Comparison of ENCODE assay signal across 8 mouse cellular contexts in genomic region chr11:75167643-75168589, GRCm38 (mm10). TPM values are rescaled to one million over a fixed set of nuclear protein-coding genes. Genes with fewer than 3 reads are reported as not detected.
DNase-seq lines count a peak whose midpoint lies in the region; ATAC-seq and TF ChIP-seq lines count a peak whose summit lies in the region.

No protein-coding gene starts in this region.

- peak overlapping the region; percentile 56 for H3K4me3 ChIP-seq in kidney, adult 2 months (ENCODE audit: insufficient read depth, low read depth, low read length)
- H3K4me3 ChIP-seq in heart, embryonic 10.5 days = peak overlapping the region; percentile 72
- H3K4me3 ChIP-seq in kidney, postnatal 0 days (replicated peaks; ENCODE audit: low read depth, low read length) = peak overlapping the region; percentile 63

- peak overlapping the region; percentile 70 for H3K9ac ChIP-seq in kidney, postnatal 0 days (ENCODE audit: low read depth, low read length)

- H3K36me3 ChIP-seq in kidney, adult 2 months (ENCODE audit: control insufficient read depth, insufficient read depth, low read length) = no peaks in the 10 kb centered on the region
- peaks cover 20% of the 10 kb centered on the region for H3K36me3 ChIP-seq in heart, embryonic 10.5 days
- peaks cover 17% of the 10 kb centered on the region; the same call in 1 of the 2 replicates for H3K36me3 ChIP-seq in kidney, postnatal 0 days (ENCODE audit: insufficient read depth, low read length)

- no peak for TF ChIP-seq POLR2A in kidney, adult 2 months (IDR thresholded peaks at IDR 0.05; ENCODE audit: low read depth, low read length)

- no peaks in the 10 kb centered on the region for H3K27me3 ChIP-seq in kidney, adult 2 months (replicated peaks; ENCODE audit: control insufficient read depth, insufficient read depth, low read length)
- H3K27me3 ChIP-seq in heart, embryonic 10.5 days (ENCODE audit: insufficient read depth, poor library complexity, severe bottlenecking) = peaks cover 100% of the 10 kb centered on the region
- peaks cover 7% of the 10 kb centered on the region; the same call in 1 of the 2 replicates for H3K27me3 ChIP-seq in kidney, postnatal 0 days (ENCODE audit: insufficient read depth, low read length)

- H3K4me1 ChIP-seq in kidney, adult 2 months (ENCODE audit: control insufficient read depth, insufficient read depth, low read length) = peaks cover 9% of the 10 kb centered on the region; the same call in 1 of the 2 replicates
- H3K4me1 ChIP-seq in heart, embryonic 10.5 days = peaks cover 81% of the 10 kb centered on the region
- peaks cover 38% of the 10 kb centered on the region for H3K4me1 ChIP-seq in kidney, postnatal 0 days (replicated peaks; ENCODE audit: insufficient read depth, low read length)

- ATAC-seq in kidney, postnatal 0 days (replicated peaks; ENCODE audit: low FRiP score, low read depth) = no peak

- 23% methylated on average over 56 of the region's 63 CpGs for WGBS in kidney, adult 2 months
- WGBS in heart, embryonic 10.5 days = 3% methylated on average over 52 of the region's 63 CpGs
- WGBS in kidney, postnatal 0 days = 4% methylated on average over 58 of the region's 63 CpGs

- no peak for TF ChIP-seq CTCF in kidney, adult 2 months (conservative IDR thresholded peaks at IDR 0.05; ENCODE audit: insufficient read depth, insufficient read length, low read depth, low read length)
- TF ChIP-seq CTCF in kidney, postnatal 0 days (IDR thresholded peaks at IDR 0.05; ENCODE audit: low read depth) = no peak

- H3K9me3 ChIP-seq in heart, embryonic 10.5 days = no peaks in the 10 kb centered on the region
- H3K9me3 ChIP-seq in kidney, postnatal 0 days (replicated peaks; ENCODE audit: low read length) = no peaks in the 10 kb centered on the region

- peak overlapping the region; percentile 80 for H3K4me2 ChIP-seq in kidney, postnatal 0 days (ENCODE audit: low read length)

- DNase-seq in kidney, adult 2 months = peak; percentile 50
- no peak for DNase-seq in kidney, adult 8-10 months
- DNase-seq in R1 (ENCODE audit: low read depth, low spot score) = peak; percentile 27
- no peak for DNase-seq in heart, embryonic 10.5 days (ENCODE audit: low spot score)
- DNase-seq in kidney, postnatal 0 days (ENCODE audit: low spot score) = no peak
- DNase-seq in naive thymus-derived CD4-positive, alpha-beta T cell, adult 2 months (ENCODE audit: low read depth) = peak; percentile 57
- DNase-seq in cerebellum, postnatal 14 days = no peak
- DNase-seq in layer of hippocampus, adult 9-10 months (ENCODE audit: low spot score) = no peak

- peak overlapping the region; percentile 27 for H3K27ac ChIP-seq in kidney, adult 2 months (ENCODE audit: insufficient read depth, low read depth, low read length)
- peak overlapping the region; percentile 77 for H3K27ac ChIP-seq in heart, embryonic 10.5 days
- H3K27ac ChIP-seq in kidney, postnatal 0 days = peak overlapping the region; percentile 89

RNA-seq across cellular contexts. Expression of gene Hic1, which starts 1.4 kb away (rescaled TPM):
- polyA plus RNA-seq in kidney, adult 2 months (2012; rRNA removed) = 8.6 and 12.6 TPM in 2 replicates
- polyA plus RNA-seq in heart, embryonic 10.5 days (2016; fragmentation: Nextera tagmentation; extraction: Ambion mirVana) = 1.9 and 2.1 TPM in 2 replicates
- 18.5 and 26.9 TPM in 2 replicates for polyA plus RNA-seq in kidney, postnatal 0 days (2015; fragmentation: Nextera tagmentation; extraction: Ambion mirVana)

RNA-seq across cellular contexts. Expression of gene Ovca2, which starts 10.7 kb away (rescaled TPM):
- polyA plus RNA-seq in kidney, adult 2 months (2012; rRNA removed) = 18.6 and 33.7 TPM in 2 replicates
- 24.0 and 29.0 TPM in 2 replicates for polyA plus RNA-seq in heart, embryonic 10.5 days (2016; fragmentation: Nextera tagmentation; extraction: Ambion mirVana)
- polyA plus RNA-seq in kidney, postnatal 0 days (2015; fragmentation: Nextera tagmentation; extraction: Ambion mirVana) = 26.6 and 28.3 TPM in 2 replicates

RNA-seq across cellular contexts. Expression of gene Dph1, which starts 23.1 kb away (rescaled TPM):
- polyA plus RNA-seq in kidney, adult 2 months (2012; rRNA removed) = 40.2 and 46.7 TPM in 2 replicates
- polyA plus RNA-seq in heart, embryonic 10.5 days (2016; fragmentation: Nextera tagmentation; extraction: Ambion mirVana) = 26.8 and 28.0 TPM in 2 replicates
- polyA plus RNA-seq in kidney, postnatal 0 days (2015; fragmentation: Nextera tagmentation; extraction: Ambion mirVana) = 26.3 TPM in 2 replicates

RNA-seq across cellular contexts. Expression of gene Rtn4rl1, which starts 25.7 kb away (rescaled TPM):
- 11.3 and 12.7 TPM in 2 replicates for polyA plus RNA-seq in kidney, adult 2 months (2012; rRNA removed)
- 9.7 and 16.6 TPM in 2 replicates for polyA plus RNA-seq in heart, embryonic 10.5 days (2016; fragmentation: Nextera tagmentation; extraction: Ambion mirVana)
- polyA plus RNA-seq in kidney, postnatal 0 days (2015; fragmentation: Nextera tagmentation; extraction: Ambion mirVana) = 4.2 and 4.6 TPM in 2 replicates

Comparison
In these comparisons a context has a peak if more than half of its experiments do, and no peak if none do; other contexts are left out.
1. DNase-seq: peak in kidney, adult 2 months (single experiment), R1 (single experiment) and naive thymus-derived CD4-positive, alpha-beta T cell, adult 2 months (single experiment); none in kidney, adult 8-10 months (0 of 2), heart, embryonic 10.5 days (single experiment), kidney, postnatal 0 days (single experiment), cerebellum, postnatal 14 days (0 of 2) and layer of hippocampus, adult 9-10 months (single experiment).
2. H3K27ac ChIP-seq: peak in every context shown above with its lines; median percentile 89 in kidney, postnatal 0 days; 77 in heart, embryonic 10.5 days; 27 in kidney, adult 2 months.
3. Peak in every context shown above with its lines, with median percentiles within 50 percentile points of each other: H3K4me3 ChIP-seq.